Mouse (Mus musculus) embryonic facial prominence, embryonic 11.5 days (tissue): ENCODE measurements around the gene Kcnc1. TPM values are rescaled to one million over a fixed set of nuclear protein-coding genes. Genes with fewer than 3 reads are reported as not detected.

Experiments used
- ATAC-seq: fragments of 200-750 bp; cut with Nextera tagmentation; replicated peaks from 2 replicates; pipeline ENCODE4 v1.8.0; 2017; ENCODE audit warnings: low read depth; ENCODE audit not compliant: insufficient number of reproducible peaks, low FRiP score, low TSS enrichment
- DNase-seq: peaks from one replicate; pipeline ENCODE4 v3.0.0-alpha.2; 2015; ENCODE audit warnings: low spot score
- H3K27ac ChIP-seq: fragments of 300-500 bp; sonication (generic); replicated peaks from 2 replicates; pipeline ENCODE4 v1.5.1; 2014; ENCODE audit warnings: mild to moderate bottlenecking, low read depth, low read length, control low read depth
- H3K27me3 ChIP-seq: fragments of 300-500 bp; sonication (generic); 2 replicates; pipeline ENCODE4 v1.6.1; 2014; ENCODE audit warnings: mild to moderate bottlenecking, low read length, moderate library complexity, mixed read lengths; ENCODE audit not compliant: control insufficient read depth, insufficient read depth
- H3K36me3 ChIP-seq: fragments of 300-500 bp; sonication (generic); replicated peaks from 2 replicates; pipeline ENCODE4 v1.6.1; 2014; ENCODE audit warnings: low read depth, mild to moderate bottlenecking, low read length, moderate library complexity, mixed read lengths; ENCODE audit not compliant: control insufficient read depth, insufficient read depth
- H3K4me1 ChIP-seq: fragments of 300-500 bp; sonication (generic); 2 replicates; pipeline ENCODE4 v1.6.1; 2014; ENCODE audit warnings: low read length, mixed read lengths; ENCODE audit not compliant: control insufficient read depth, insufficient read depth
- H3K4me2 ChIP-seq: fragments of 300-500 bp; sonication (generic); 2 replicates; pipeline ENCODE4 v1.6.1; 2014; ENCODE audit warnings: low read depth, mild to moderate bottlenecking, control low read depth, low read length, moderate library complexity
- H3K4me3 ChIP-seq: fragments of 300-500 bp; sonication (generic); 2 replicates; pipeline ENCODE4 v1.5.1; 2014; ENCODE audit warnings: low read depth, low read length, control low read depth
- H3K9ac ChIP-seq: fragments of 300-500 bp; sonication (generic); replicated peaks from 2 replicates; pipeline ENCODE4 v1.6.1; 2014; ENCODE audit warnings: mild to moderate bottlenecking, control low read depth, low read length
- H3K9me3 ChIP-seq: fragments of 300-500 bp; sonication (generic); replicated peaks from 2 replicates; pipeline ENCODE4 v1.6.1; 2016; ENCODE audit warnings: mild to moderate bottlenecking, low read length, inconsistent platforms, mixed read lengths; ENCODE audit not compliant: control insufficient read depth
- WGBS: fragments of 180-500 bp; shearing (Covaris S2); extraction: QIAGEN DNeasy Blood & Tissue Kit; methylation state at CpG from one replicate; pipeline ENCODE4 v1.1.7; 2014; 5-methylcytosine and 5-hydroxymethylcytosine counted together
- polyA plus RNA-seq: library from polyadenylated mRNA; unstranded; fragments of >200 nt; fragmentation: Nextera tagmentation; extraction: Ambion mirVana; gene quantifications from 2 replicates; pipeline ENCODE4 v1.2.1, GENCODE M21; 2014

Kcnc1 gene
- polyA plus RNA-seq, 1 experiment from 2014 or later, result 0.55 TPM

DNA sequence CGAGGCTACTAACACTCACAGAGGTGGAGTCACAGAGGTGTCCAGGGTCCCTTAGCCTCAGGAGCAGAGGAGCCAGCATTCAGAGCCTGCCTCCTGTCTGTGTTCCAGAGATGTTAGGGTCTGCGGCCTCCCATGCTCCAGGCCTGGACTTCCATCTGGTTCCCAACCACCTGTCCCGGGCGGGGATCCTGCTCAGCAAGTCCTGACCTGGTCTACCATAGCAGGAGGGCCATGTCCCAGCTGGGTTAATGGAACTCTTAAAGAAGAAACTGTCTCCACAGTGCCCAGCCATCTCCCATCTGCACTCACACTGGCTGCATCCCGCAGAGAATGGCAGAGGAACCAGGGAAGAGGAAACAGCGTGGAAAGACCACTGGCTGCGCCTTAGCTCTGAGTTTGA is 8.5 kb downstream of the Kcnc1 start:
- no peak overlapping the region for H3K27ac ChIP-seq
- no peaks in the 10 kb centered on the region for H3K4me1 ChIP-seq
- ATAC-seq (no peak), DNase-seq (no peak)
- H3K36me3 ChIP-seq, result no peaks in the 10 kb centered on the region
- no peak overlapping the region for H3K4me2 ChIP-seq
- no peak overlapping the region for H3K4me3 ChIP-seq
- H3K27me3 ChIP-seq, result peaks cover 2% of the 10 kb centered on the region; the same call in 1 of the 2 replicates
- 83% methylated on average over 7 of the region's 7 CpGs for WGBS
- H3K9ac ChIP-seq, result no peak overlapping the region
- H3K9me3 ChIP-seq, result no peaks in the 10 kb centered on the region

GRCm38 (mm10) chr7:46408606-46409005 is 12.3 kb downstream of the Kcnc1 start:
- ATAC-seq (no peak), DNase-seq (no peak)
- no peak overlapping the region for H3K27ac ChIP-seq
- H3K36me3 ChIP-seq, result no peaks in the 10 kb centered on the region
- H3K4me1 ChIP-seq, result no peaks in the 10 kb centered on the region
- no peak overlapping the region for H3K4me2 ChIP-seq
- no peak overlapping the region for H3K9ac ChIP-seq
- 86% methylated on average over 9 of the region's 9 CpGs for whole genome bisulfite sequencing
- H3K27me3 ChIP-seq, result no peaks in the 10 kb centered on the region
- no peak overlapping the region for H3K4me3 ChIP-seq
- H3K9me3 ChIP-seq, result no peaks in the 10 kb centered on the region

DNA sequence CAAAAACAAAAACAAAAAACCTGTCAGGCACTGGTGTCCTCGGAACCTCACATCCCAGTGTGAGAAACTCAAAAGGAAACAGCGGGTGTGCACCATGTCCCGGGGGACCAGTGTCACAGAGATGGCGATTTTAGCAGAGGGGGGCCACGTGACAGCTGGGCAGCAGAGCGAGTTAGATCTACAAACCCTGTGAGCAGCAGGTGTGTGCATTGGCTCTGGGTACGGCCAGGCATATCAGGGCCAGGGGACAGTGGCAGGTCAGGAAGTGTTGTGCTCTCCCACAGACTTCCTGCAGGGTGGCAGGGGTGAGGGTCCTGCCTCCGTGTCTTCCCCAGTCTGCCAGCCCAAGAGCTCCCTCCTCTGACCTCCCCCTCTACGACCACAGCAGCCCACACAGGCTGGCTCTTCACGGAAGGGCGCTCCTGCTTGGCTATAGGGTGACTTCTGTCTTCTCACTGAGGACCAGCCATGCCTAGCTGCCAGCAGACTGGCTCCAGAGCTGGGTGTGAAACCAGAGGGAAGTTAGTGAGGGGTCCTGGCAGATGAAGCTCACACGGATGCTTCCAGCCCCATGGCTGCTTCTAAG is 13.0 kb downstream of the Kcnc1 start:
- H3K27ac ChIP-seq, result no peak overlapping the region

GRCm38 (mm10) chr7:46410727-46411126 is 14.4 kb downstream of the Kcnc1 start:
- Histone ChIP-seq H3K4me2 (no peak overlapping the region), H3K27ac (no peak overlapping the region), H3K4me1 (no peaks in the 10 kb centered on the region), H3K9ac (no peak overlapping the region), H3K4me3 (no peak overlapping the region), H3K27me3 (no peaks in the 10 kb centered on the region), H3K36me3 (no peaks in the 10 kb centered on the region), H3K9me3 (no peaks in the 10 kb centered on the region)
- WGBS, result 73% methylated on average over 6 of the region's 6 CpGs
- DNase-seq, result no peak
- no peak for ATAC-seq

More for the DNA sequence above, 13.0 kb downstream of the Kcnc1 start:
- Histone ChIP-seq H3K4me3 (no peak overlapping the region), H3K9ac (no peak overlapping the region), H3K4me2 (no peak overlapping the region), H3K36me3 (no peaks in the 10 kb centered on the region), H3K27me3 (no peaks in the 10 kb centered on the region), H3K4me1 (no peaks in the 10 kb centered on the region), H3K9me3 (no peaks in the 10 kb centered on the region)
- DNase-seq (no peak), ATAC-seq (no peak)
- 42% methylated on average over 12 of the region's 12 CpGs for WGBS

- Histone ChIP-seq H3K9me3 (no peaks in the 10 kb centered on the region), H3K27ac (no peak overlapping the region), H3K9ac (no peak overlapping the region), H3K4me1 (no peaks in the 10 kb centered on the region), H3K4me3 (no peak overlapping the region), H3K4me2 (no peak overlapping the region), H3K27me3 (no peaks in the 10 kb centered on the region), H3K36me3 (no peaks in the 10 kb centered on the region)
- ATAC-seq (no peak), DNase-seq (no peak)
- 69% methylated on average over 5 of the region's 5 CpGs for WGBS
These were observed 16.5 kb downstream of the Kcnc1 start for GRCm38 (mm10) chr7:46412823-46413222.

GRCm38 (mm10) chr7:46413959-46414725 is 17.8 kb downstream of the Kcnc1 start:
- Histone ChIP-seq H3K9ac (no peak overlapping the region), H3K9me3 (no peaks in the 10 kb centered on the region), H3K27me3 (no peaks in the 10 kb centered on the region), H3K4me3 (no peak overlapping the region), H3K27ac (no peak overlapping the region), H3K4me2 (no peak overlapping the region), H3K4me1 (no peaks in the 10 kb centered on the region), H3K36me3 (no peaks in the 10 kb centered on the region)
- no peak for ATAC-seq
- DNase-seq, result no peak
- 73% methylated on average over 6 of the region's 6 CpGs for WGBS

- 75% methylated on average over 14 of the region's 14 CpGs for WGBS
- no peak overlapping the region for H3K27ac ChIP-seq
- no peaks in the 10 kb centered on the region for H3K4me1 ChIP-seq
- ATAC-seq (no peak), DNase-seq (no peak)
- no peaks in the 10 kb centered on the region for H3K27me3 ChIP-seq
- no peaks in the 10 kb centered on the region for H3K9me3 ChIP-seq
- no peak overlapping the region for H3K4me2 ChIP-seq
- no peaks in the 10 kb centered on the region for H3K36me3 ChIP-seq
- no peak overlapping the region for H3K4me3 ChIP-seq
- no peak overlapping the region for H3K9ac ChIP-seq
These were observed 19.6 kb downstream of the Kcnc1 start for GRCm38 (mm10) chr7:46415818-46416425.

DNA sequence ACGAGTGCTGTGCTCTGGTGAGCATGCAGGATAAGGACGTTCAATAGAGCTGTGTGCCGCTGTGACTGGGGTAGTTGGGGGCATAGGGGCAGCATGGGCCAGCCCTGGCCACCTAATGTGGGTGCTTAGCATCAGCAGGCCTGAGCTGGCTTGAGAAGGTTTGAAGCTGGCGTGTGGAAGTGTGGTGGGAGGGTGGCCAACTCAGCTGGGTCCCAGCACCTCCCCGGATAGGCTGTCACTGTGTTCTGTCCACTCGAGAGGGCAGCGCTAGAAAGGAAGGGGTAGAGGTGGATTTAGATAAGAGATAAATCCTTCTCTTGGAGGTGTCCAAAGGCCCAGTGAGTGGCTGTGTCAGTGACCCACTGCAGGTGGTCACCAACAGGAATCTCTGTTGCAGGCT is 21.2 kb downstream of the Kcnc1 start:
- Histone ChIP-seq H3K4me3 (no peak overlapping the region), H3K27ac (no peak overlapping the region), H3K4me1 (no peaks in the 10 kb centered on the region), H3K27me3 (no peaks in the 10 kb centered on the region), H3K9ac (no peak overlapping the region), H3K9me3 (no peaks in the 10 kb centered on the region), H3K36me3 (no peaks in the 10 kb centered on the region), H3K4me2 (no peak overlapping the region)
- no peak for ATAC-seq
- DNase-seq, result no peak
- WGBS, result 76% methylated on average over 7 of the region's 7 CpGs
